Mouse (Mus musculus) Muller cell, postnatal 12 days (primary cell): ENCODE measurements around the gene Rcc1l.

Experiments
- DNase-seq: peaks from one replicate; pipeline ENCODE4 v3.0.0-alpha.2; 2015; ENCODE audit errors: inconsistent ontology term

The Rcc1l gene

GRCm38 (mm10) chr5:134170167-134170566 is 6.4 kb downstream of the Rcc1l start:
- DNase-seq, result no peak

GRCm38 (mm10) chr5:134169231-134169630 is 7.3 kb downstream of the Rcc1l start:
- no peak for DNase-seq

GRCm38 (mm10) chr5:134168033-134168432 is 8.5 kb downstream of the Rcc1l start:
- DNase-seq, result no peak

- DNase-seq, result no peak
Observed at GRCm38 (mm10) chr5:134166642-134167041, 9.9 kb downstream of the Rcc1l start.

GRCm38 (mm10) chr5:134164688-134165087 is 11.9 kb downstream of the Rcc1l start:
- DNase-seq, result no peak

GRCm38 (mm10) chr5:134155916-134156466 is 20.6 kb downstream of the Rcc1l start:
- DNase-seq, result no peak

- no peak for DNase-seq
Observed at GRCm38 (mm10) chr5:134151895-134152294, 24.7 kb downstream of the Rcc1l start.

GRCm38 (mm10) chr5:134148153-134148552 is 28.4 kb downstream of the Rcc1l start:
- DNase-seq, result no peak

- no peak for DNase-seq
Observed at GRCm38 (mm10) chr5:134147194-134147753, 29.3 kb downstream of the Rcc1l start.

- no peak for DNase-seq
Observed at GRCm38 (mm10) chr5:134144986-134145385, 31.6 kb downstream of the Rcc1l start.

- no peak for DNase-seq
Observed at GRCm38 (mm10) chr5:134142381-134142780, 34.2 kb downstream of the Rcc1l start.

- DNase-seq, result no peak
Observed at GRCm38 (mm10) chr5:134141236-134141635, 35.3 kb downstream of the Rcc1l start.

GRCm38 (mm10) chr5:134139429-134139828 is 37.1 kb downstream of the Rcc1l start:
- no peak for DNase-seq

- DNase-seq, result no peak
Observed at GRCm38 (mm10) chr5:134137933-134138332, 38.6 kb downstream of the Rcc1l start.

GRCm38 (mm10) chr5:134136022-134136421 is 40.6 kb downstream of the Rcc1l start:
- DNase-seq, result no peak

GRCm38 (mm10) chr5:134131586-134131985 is 45.0 kb downstream of the Rcc1l start:
- DNase-seq, result peak; percentile 87

GRCm38 (mm10) chr5:134126232-134126631 is 50.3 kb downstream of the Rcc1l start:
- DNase-seq, result no peak

GRCm38 (mm10) chr5:134123846-134124245 is 52.7 kb downstream of the Rcc1l start:
- no peak for DNase-seq

- DNase-seq, result no peak
Observed at GRCm38 (mm10) chr5:134121893-134122259, 54.7 kb downstream of the Rcc1l start.

- peak; percentile 35 for DNase-seq
Observed at GRCm38 (mm10) chr5:134121138-134121892, 55.3 kb downstream of the Rcc1l start.

- no peak for DNase-seq
Observed at GRCm38 (mm10) chr5:134120135-134120534, 56.4 kb downstream of the Rcc1l start.

- DNase-seq, result peak; percentile 29
Observed at GRCm38 (mm10) chr5:134119481-134120120, 57.0 kb downstream of the Rcc1l start.
